Mouse (Mus musculus) erythroid progenitor cell, adult 5-6 weeks (primary cell): ENCODE results near the gene Iffo1. TPM values are rescaled to one million over a fixed set of nuclear protein-coding genes. Genes with fewer than 3 reads are reported as not detected.

Experiments
- ATAC-seq: replicated peaks from 2 replicates; pipeline ENCODE4 v1.8.0; 2016; ENCODE audit warnings: moderate number of reproducible peaks, mild to moderate bottlenecking, moderate TSS enrichment, inconsistent platforms; ENCODE audit not compliant: poor library complexity, low FRiP score, severe bottlenecking
- total RNA-seq, 2 experiments: library from RNA; stranded (forward) in 1 of 2; stranded (reverse) in 1 of 2; fragments of 150-400 nt in 1 of 2; fragments of 186-747, 209-891 nt in 1 of 2; gene quantifications; 2 replicates each; pipeline versions ENCODE4 v1.2.3 to v1.2.4; 2015 to 2017; ENCODE audit warnings: low replicate concordance in 2 of 2

Gene Iffo1
- total RNA-seq (2015; ENCODE audit: low replicate concordance) (5.9 and 11.5 TPM in 2 replicates), total RNA-seq (2017; ENCODE audit: low replicate concordance) (9.7 and 15.7 TPM in 2 replicates)

DNA sequence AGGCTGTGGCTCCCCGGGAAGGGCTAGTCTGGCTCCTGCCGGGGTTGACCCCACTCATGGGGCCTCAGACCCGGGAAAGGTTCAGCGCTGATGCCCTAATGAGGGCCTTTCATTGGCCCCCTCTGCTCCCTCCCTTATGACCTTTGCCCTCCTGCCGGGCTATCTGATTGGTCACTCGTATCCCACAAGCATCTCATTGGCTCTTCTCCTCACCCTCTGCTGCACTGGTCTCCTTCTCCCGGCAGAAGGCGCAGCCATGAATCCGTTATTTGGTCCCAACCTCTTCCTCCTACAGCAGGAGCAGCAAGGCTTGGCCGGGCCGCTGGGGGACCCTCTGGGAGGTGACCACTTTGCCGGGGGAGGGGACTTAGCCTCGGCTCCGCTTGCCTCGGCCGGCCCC is at the start of gene Iffo1:
Gene Iffo1, plus strand, starts transcription at position 241 of the 400 bp plus-strand sequence.
- ATAC-seq, result peak; percentile 94

DNA sequence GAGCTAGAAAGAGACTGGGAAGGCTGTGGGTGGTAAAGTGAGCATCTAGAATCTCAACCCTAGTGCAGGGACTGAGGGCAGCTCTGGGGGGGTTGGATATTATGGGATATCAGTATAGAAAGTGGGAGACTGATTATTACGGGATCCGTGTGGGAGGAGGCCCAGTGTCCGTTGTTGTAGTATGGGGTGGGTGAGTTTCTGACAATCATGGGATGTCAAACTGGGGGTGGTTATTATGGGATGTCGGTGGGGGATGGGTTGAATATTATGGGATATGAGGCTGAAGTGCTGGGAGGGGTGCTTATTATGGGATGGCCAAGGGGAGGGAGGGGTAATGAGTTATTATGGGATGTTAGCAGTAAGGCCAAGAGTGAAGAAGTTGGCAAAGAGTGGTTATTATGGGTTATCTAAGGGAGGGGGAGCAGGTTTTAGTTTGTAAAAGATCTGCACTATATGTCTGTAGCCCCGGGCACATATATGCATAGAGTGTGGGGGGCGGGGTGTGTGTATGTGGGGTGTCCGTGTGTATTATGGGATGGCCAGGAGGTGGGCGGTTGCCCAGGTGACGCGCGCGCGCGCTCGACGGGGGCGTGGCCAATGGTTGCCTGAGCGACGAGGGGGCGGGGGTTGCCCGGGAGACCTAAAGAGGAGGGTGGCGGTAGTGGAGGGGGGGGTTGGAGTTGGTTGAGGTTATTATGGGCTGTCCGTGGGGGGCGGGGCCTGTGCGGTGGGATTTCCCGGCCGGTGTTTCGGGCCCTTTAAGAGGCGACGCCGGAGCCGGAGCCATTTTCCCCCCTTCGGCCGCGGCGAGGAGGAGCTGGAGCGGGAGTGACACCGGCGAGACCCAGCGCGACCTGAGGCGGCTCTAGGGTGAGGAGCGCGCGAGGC is 49.4 kb upstream of the Iffo1 start, which contains the start of gene Chd4:
Gene Chd4, plus strand, starts transcription at position 591 of the 888 bp plus-strand sequence.
- peak; percentile 75 for ATAC-seq

DNA sequence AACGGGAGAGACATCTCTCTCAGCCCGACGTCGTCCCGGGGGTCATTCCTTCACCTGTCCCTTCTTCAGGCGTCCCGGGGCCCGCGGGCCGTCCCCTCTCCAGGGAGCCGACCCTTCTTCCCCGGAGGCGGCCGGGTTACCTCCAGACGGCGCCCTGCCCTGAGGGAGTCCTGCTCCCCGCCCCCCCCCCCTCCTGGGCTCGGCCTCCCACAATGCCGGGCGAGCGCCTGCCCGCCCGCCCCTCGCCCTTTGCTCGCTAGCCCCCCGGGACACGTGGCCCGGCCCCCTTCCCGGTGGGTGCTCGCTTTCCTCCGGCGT is 48.8 kb upstream of the Iffo1 start:
- no peak for ATAC-seq

DNA sequence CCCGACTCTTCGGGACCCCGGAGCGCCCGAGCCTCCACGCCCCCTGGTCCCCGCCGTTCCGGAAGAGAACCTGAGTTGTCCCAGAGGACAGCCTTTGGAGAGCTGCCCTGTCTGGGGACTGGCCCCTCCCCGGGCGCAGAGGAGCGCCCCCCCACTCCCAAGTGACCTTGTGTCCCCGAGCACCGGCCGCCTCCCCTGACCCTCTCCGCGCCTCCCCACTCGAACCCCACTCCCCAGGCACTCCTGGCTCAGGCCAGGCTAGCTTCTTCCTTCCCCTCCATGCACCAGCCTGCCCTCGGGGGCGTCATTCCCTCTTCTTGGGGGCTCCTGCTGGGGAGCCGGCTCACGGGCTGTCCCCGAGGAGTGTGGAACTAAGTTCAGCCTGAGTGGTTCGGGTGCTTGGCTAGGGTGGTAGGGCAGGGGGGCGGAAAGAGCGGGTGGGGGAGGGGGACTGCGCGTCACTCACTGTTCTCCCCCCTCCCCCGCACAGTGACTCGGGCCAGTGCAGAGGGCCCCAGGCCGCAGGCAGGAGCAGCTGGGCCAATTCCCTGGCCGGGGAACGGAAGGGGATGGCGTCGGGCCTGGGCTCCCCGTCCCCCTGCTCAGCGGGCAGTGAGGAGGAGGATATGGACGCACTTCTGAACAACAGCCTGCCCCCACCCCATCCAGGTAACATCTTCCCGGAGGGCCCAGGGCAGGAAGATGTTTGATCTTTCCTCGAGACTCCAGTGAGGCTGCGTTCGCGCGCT is 48.3 kb upstream of the Iffo1 start:
- ATAC-seq, result no peak

DNA sequence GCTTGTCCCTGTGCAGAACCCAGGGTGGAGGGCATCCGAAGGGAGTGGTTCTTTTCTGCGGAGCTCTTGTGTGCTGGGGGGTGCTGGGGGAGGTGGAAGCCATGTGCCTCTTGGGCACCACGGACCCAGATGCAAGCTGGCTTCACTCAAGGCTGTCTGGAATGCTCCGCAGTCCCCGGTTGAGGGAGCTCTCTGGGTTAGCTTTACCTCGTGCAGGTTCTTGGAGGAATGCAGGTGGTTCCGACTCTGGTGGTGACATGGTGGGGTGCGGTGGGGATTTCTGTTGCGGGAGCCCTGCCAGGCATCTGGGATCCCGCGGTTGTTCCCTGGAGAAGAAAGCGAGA is 47.7 kb upstream of the Iffo1 start:
- ATAC-seq, result 0 out of 2 replicates have a peak, but pooled peaks have one; percentile 11

DNA sequence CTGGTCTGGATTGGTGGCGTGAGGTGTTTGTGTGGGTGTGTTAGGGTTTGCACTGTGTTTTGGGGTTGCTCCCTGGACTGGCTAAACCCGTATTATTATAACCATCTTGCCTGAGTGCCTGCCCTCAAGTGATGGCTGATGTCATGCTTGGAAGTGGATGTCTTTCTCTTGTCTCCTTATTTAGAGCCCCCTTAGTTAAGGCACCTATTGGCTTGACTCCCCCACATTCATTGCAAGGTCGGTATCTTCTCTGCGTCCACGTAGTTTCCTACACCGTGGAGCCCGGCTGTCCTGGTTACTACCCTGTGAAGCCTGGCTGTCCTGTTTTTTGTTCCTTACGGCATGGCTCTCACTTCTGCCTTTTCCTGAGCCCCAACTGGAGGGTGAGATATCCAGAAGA is 47.1 kb upstream of the Iffo1 start:
- no peak for ATAC-seq

DNA sequence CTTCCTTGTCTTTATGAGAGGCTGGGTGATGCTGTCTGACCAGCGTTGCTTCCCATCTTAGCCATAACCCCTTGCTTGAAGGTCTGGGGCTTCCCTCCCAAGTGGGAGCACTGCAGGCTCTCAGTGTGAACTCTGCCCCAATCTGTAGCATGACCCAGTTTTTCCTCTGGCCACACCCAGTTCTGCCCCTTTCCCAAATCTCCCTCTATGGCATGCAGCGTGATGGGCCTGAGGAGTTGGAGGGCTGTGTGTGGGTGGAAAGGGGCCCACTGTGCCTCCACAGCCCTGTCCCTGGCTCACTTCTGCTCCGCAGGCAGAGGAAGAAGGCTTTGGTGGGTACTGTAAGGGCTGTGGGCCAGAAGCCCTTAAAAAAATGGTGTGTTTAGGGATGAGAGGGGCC is 46.5 kb upstream of the Iffo1 start:
- no peak for ATAC-seq

DNA sequence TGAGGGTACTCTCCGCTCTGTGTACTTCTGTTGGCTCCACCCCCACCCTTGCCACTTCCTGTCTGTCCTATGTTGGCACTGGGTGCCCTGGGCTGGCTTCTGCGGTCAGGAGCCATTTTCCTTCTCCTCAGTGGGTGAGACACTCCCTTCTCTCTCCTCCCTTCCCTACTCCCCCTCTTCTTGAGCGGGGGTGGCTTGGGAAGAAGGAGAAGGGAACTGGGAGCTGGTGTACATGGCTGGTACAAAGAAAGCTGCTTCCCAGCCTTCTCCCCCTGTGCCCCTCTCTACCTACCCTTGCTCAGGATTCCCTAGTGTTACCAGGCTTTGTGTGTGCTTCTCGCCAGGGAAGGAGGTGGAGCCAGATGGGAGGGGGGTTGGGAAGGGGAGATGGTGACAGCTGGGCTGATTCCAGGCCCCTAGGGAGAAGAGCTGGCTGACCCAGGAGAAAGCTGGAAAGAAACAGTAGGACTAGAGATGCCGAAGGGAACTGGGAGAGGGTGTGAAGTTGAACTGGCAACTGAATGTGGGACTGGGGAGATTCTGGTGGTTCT is 45.5 kb upstream of the Iffo1 start:
- ATAC-seq, result no peak

DNA sequence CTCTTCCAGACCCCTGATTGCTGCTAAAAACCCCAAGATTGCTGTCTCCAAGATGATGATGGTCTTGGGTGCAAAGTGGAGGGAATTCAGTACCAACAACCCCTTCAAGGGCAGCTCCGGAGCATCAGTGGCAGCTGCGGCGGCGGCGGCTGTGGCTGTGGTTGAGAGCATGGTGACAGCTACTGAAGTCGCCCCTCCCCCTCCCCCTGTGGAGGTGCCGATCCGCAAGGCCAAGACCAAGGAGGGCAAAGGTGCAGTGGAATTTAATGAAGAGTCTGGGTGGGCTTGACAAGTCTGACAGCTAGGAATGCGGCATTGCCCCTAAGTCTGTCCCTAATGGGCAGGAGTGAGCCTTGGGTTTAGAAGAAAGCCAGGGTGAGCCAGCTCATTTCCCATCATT is 43.6 kb upstream of the Iffo1 start:
- no peak for ATAC-seq

DNA sequence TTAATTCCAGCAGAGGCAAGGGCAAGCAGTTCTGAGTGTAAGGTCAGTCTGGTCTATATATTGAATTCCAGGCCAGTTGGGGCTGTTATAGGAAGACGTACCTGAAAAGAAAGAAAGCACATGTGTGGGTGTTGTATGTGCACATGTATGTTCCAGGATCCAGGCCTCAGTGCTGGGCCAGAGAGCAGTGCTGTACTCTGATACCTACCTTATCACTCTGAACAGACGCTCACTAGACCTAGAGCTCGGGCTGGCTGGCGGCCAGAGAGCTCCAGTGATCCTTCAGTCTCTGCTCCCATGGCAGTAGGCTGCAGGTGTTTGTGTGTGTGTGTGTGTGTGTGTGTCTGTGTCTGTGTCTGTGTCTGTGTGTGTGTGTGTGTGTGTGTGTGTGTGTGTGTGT is 40.8 kb upstream of the Iffo1 start:
- ATAC-seq, result peak; percentile 98

DNA sequence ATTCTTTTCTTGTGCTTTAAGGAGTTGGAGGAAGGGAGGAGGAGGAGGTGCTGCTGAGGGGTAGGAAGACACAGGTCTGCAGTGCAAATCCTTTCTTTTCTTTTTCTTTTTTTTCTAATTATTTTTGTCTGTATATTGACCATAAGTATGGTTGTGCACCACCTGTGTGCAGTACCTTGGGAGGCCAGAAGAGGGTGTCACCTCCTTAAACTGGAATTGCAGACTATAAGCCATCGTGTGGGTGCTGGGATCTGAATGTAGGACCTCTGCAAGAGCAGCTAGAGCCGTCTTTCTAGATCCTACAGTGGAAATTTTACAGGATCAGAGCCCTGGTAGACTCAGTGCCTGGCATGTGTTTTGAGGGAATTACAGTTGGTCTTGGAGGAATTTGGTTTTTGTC is 37.3 kb upstream of the Iffo1 start:
- no peak for ATAC-seq

DNA sequence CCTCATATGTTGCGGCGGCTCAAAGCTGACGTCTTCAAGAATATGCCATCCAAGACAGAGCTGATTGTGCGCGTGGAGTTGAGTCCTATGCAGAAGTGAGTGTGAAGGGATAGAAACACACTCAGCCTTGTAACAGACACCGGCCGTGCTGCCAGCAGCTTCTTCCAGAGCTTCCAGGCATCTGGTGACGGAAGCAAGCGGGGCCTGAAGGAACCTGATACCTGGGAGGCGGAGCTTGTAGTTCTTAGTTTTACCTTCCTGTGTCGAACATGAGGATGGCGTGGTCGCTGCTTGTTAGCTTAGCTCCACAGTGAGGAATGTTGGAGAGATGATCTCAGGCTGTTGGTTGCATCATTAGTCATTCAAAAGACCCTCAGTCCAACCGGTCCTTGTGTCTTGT is 35.7 kb upstream of the Iffo1 start:
- no peak for ATAC-seq

DNA sequence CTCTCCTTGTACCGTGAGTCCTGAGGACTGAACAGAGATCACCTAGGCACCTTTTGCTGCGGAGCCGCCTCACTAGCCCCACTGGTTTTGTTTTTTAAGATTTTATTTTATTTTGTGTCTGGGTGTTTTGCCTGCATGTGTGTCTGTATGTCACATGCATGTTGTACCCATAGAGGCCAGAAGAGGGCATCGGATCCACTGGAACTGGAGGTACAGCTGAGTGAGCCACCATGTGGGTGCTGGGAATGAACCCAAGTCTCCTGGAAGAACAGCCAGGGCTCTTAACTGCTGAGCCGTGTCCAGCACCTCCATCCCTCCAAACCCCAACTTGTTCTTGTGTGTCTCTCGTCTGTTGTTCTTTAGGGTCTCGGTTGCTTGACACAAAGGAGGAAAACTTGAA is 34.1 kb upstream of the Iffo1 start:
- peak; percentile 58 for ATAC-seq

DNA sequence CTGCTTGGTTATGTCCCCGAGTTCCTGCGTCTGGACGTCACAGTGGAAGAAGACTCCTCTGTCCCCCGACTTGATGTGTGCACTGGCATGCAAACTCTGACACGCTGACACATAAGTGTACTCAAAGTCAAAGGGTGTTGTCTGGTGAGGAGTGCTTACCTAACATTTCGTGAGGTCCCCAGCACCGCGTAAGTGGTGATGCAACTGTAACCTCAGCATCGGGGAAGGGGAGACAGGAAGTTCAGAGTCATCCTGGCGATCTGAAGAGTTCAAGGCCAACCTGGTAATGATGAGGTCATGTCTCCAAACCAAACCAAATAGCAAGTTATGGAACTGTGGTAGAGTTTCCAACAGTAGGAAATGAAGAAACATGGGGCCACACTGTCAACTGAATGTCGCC is 32.5 kb upstream of the Iffo1 start:
- ATAC-seq, result no peak

DNA sequence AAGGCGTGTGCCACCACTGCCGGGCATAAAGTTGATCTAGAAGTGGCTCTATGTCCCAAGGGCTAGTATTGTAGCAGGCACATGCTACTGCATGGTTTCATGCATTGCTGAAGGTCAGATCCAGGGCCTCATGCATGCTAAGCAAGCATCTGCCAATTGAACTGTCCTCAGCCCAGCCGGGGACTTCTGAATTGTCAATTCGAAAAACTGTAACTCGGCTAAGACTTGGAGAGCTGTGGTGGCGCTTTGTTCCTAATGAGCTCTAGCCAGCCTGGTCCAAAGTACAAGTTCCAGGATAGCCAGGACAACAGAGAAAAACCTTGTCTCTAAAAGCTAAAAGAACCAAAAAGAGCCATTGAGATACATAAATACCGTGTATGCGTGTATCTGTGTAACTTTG is 25.7 kb upstream of the Iffo1 start:
- no peak for ATAC-seq

DNA sequence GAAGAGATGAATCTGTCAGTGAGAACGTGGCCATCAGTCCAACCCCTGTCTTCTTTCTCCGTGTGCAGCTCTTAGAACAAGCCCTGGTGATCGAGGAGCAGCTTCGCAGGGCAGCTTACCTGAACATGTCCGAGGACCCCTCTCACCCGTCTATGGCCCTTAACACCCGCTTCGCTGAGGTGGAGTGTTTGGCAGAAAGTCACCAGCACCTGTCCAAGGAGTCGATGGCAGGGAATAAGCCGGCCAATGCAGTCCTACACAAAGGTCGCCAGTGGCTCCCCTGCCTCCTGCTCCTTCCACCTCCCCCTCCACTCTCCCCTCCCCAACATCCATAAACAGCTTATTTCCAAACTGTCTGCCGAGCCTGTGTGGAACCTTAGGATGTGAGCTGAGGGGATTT is 16.3 kb upstream of the Iffo1 start:
- no peak for ATAC-seq

DNA sequence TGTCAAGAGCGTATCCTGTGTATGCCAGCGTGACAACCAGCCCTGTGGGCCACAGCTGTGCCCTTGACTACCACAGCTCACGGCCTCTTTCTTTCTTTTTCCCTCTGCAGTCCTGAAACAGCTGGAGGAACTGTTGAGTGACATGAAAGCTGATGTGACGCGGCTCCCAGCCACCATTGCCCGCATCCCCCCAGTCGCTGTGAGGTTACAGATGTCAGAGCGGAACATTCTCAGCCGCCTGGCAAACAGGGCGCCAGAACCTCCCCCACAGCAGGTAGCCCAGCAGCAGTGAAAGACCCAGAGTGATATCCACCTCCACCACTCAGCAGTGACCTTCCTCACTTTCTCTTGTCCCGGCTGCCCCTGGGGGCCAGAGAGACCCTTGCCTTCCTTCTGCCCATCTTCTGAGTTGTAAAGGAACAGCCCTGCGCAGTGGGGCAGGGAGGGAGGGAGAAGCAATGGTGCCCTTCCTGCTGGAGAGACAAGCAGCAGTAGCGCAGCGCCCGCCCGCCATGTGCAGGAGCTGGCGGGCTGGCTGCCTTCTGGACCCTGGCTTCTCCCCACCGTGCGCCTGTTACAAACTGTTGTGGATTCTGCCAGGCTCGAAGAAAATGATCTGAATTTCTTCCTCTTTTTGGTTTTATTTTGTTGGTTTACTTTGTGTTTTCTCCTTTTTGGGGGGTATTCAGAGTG is 15.2 kb upstream of the Iffo1 start:
- no peak for ATAC-seq

DNA sequence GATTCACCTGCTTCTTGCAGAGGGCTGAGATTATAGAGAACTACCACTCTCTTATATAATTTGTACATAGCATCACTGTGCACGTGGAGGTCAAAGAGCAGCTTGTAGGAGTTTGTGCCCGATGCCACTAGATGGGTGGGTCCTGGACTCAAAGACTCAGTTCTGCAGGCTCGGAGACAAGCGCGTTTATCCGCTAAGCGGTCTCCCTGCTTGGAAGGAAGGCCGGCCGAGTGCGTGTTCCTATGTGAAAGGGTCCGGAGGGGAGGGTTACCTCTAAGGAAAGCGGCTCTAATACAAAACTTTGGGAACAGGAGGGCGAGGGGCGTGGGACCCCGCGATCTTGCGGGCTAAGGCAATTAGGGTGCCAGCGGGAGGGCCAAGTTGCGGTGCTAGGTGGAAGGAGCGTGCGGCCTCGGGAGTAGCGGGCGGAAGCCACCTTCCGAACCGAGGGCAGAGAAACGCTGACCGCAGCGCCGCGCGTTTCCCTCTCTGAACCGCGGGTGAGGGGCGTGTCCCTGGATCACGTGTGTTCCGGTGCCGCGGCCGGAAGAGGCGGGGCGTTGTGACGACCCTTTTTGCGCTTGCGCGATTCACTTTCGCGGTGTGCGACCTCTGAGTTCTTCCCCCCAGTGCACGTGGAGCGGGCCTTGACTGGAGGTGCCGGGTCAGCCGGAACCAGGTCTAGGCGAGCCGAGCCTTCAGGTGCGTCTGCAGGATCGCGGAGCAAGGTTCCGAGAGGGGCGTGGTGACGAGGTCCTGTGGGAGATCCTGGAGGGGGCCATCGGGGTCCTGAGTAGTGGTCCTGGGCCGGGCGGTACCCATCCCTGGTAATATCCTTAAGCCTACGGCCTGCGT is 13.5 kb upstream of the Iffo1 start, which contains the start of gene Nop2:
Gene Nop2, plus strand, starts transcription at position 608 of the 855 bp plus-strand sequence.
- peak; percentile 93 for ATAC-seq

DNA sequence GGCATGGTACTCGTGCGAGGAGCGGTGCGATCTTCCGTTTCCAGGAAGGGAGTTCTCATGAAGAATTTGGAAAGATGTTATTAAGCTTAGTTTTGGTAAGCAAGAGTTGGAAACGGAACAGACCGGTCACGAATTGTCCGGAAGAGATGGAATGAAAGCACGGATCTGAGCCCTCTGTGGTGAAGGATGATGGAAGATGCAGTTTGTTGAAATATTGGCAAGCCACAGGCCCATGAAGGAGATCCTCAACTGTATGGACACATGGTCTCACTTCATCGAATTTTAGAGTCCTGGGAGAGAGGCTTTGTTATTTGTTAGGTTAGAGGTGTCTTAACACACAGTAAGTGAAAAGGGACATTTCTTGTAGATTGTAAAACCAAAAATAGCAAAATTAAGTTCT is 12.6 kb upstream of the Iffo1 start:
- no peak for ATAC-seq
